Mouse (Mus musculus) left cerebral cortex, adult 2 months (tissue): ENCODE measurements at regions not wholly inside any gene's neighbourhood (a gene's known extent, or its start where the extent isn't known, plus 50 kb on each side); places are given as distances from the start of the nearest gene placed in this dataset.

Experiments
- DNase-seq, 2 experiments: peaks; one replicate each; pipeline ENCODE4 v3.0.0; 2021 to 2022; ENCODE audit warnings: low spot score in 2 of 2, mixed read lengths in 1 of 2; ENCODE audit errors: extremely low spot score in 1 of 2
- H3K27ac ChIP-seq: fragments of 200-600 bp; 2 replicates; pipeline ENCODE4 v1.8.1; 2022
- H3K4me3 ChIP-seq: fragments of 200-600 bp; 2 replicates; pipeline ENCODE4 v1.8.1; 2022
- CTCF ChIP-seq: fragments of 200-600 bp; IDR thresholded peaks from 2 replicates; pipeline ENCODE4 v1.8.1; 2022; ENCODE audit warnings: antibody characterized with exemption, mild to moderate bottlenecking, moderate library complexity
- intact Hi-C: fragments of 180-260 bp; cut with DNase I; formaldehyde crosslinking; loops from one replicate; pipeline ENCODE4 v1.15.1; 2025

GRCm38 (mm10) chr4:67539466-67539865 is 712.1 kb downstream of the Tlr4 start:
- intact Hi-C loops = no loop called here

GRCm38 (mm10) chr4:67546013-67546412 is 718.6 kb downstream of the Tlr4 start:
- TF ChIP-seq CTCF = no peak
- H3K27ac ChIP-seq = no peak overlapping the region
- no peak for DNase-seq
- H3K4me3 ChIP-seq = no peak overlapping the region
- intact Hi-C loops = no loop called here

More at GRCm38 (mm10) chr4:67539466-67539865, 712.1 kb downstream of the Tlr4 start:
- TF ChIP-seq CTCF = no peak
- Histone ChIP-seq H3K4me3 (no peak overlapping the region), H3K27ac (no peak overlapping the region)
- no peak for DNase-seq

- no peak for DNase-seq
- H3K4me3 ChIP-seq = no peak overlapping the region
- no peak for TF ChIP-seq CTCF
- intact Hi-C loops = no loop called here
- H3K27ac ChIP-seq = no peak overlapping the region
Observed at GRCm38 (mm10) chr4:67547957-67548356, 720.6 kb downstream of the Tlr4 start.

- Histone ChIP-seq H3K27ac (no peak overlapping the region), H3K4me3 (no peak overlapping the region)
- TF ChIP-seq CTCF = no peak
- intact Hi-C loops = no loop called here
- DNase-seq = no peak
Observed at GRCm38 (mm10) chr4:67553511-67553910, 726.1 kb downstream of the Tlr4 start.

GRCm38 (mm10) chr4:67574816-67575215 is 747.4 kb downstream of the Tlr4 start:
- Histone ChIP-seq H3K27ac (no peak overlapping the region), H3K4me3 (no peak overlapping the region)
- TF ChIP-seq CTCF = no peak
- intact Hi-C loops = no loop called here
- no peak for DNase-seq

- no peak for DNase-seq
- TF ChIP-seq CTCF = no peak
- H3K4me3 ChIP-seq = no peak overlapping the region
- intact Hi-C loops = no loop called here
- H3K27ac ChIP-seq = no peak overlapping the region
Observed at GRCm38 (mm10) chr4:67589501-67589900, 762.1 kb downstream of the Tlr4 start.

GRCm38 (mm10) chr4:67589976-67590727 is 762.8 kb downstream of the Tlr4 start:
- Histone ChIP-seq H3K4me3 (no peak overlapping the region), H3K27ac (no peak overlapping the region)
- intact Hi-C loops = no loop called here
- TF ChIP-seq CTCF = no peak
- DNase-seq = no peak

GRCm38 (mm10) chr4:67607166-67607565 is 779.8 kb downstream of the Tlr4 start:
- TF ChIP-seq CTCF = no peak
- Histone ChIP-seq H3K4me3 (no peak overlapping the region), H3K27ac (no peak overlapping the region)
- intact Hi-C loops = no loop called here
- DNase-seq = no peak

GRCm38 (mm10) chr4:67614486-67615067 is 787.2 kb downstream of the Tlr4 start:
- Histone ChIP-seq H3K27ac (no peak overlapping the region), H3K4me3 (no peak overlapping the region)
- no peak for TF ChIP-seq CTCF
- DNase-seq = no peak
- intact Hi-C loops = no loop called here

GRCm38 (mm10) chr4:67626641-67627040 is 799.3 kb downstream of the Tlr4 start:
- Histone ChIP-seq H3K27ac (no peak overlapping the region), H3K4me3 (no peak overlapping the region)
- TF ChIP-seq CTCF = no peak
- intact Hi-C loops = no loop called here
- no peak for DNase-seq

- intact Hi-C loops = no loop called here
- no peak overlapping the region for H3K4me3 ChIP-seq
- no peak for DNase-seq
- no peak overlapping the region for H3K27ac ChIP-seq
- TF ChIP-seq CTCF = no peak
Observed at GRCm38 (mm10) chr4:67646090-67646489, 818.7 kb downstream of the Tlr4 start.

GRCm38 (mm10) chr4:67662122-67662521 is 834.7 kb downstream of the Tlr4 start:
- Histone ChIP-seq H3K27ac (no peak overlapping the region), H3K4me3 (no peak overlapping the region)
- no peak for DNase-seq
- no peak for TF ChIP-seq CTCF
- intact Hi-C loops = no loop called here

- intact Hi-C loops = no loop called here
- Histone ChIP-seq H3K4me3 (no peak overlapping the region), H3K27ac (no peak overlapping the region)
- DNase-seq = no peak
- no peak for TF ChIP-seq CTCF
Observed at GRCm38 (mm10) chr4:67673961-67674360, 846.6 kb downstream of the Tlr4 start.
